Mouse (Mus musculus) thymus, postnatal 4 days (tissue): Measurements from ENCODE around the gene Cd177.
"Not testable (repeated sequence)": the region's sequence is repeated elsewhere in the genome, so short reads cannot be mapped to it uniquely, and the experiment has no call there.

Experiments
- DNase-seq: peaks from one replicate; pipeline ENCODE4 v3.0.0; 2021

Gene Cd177

DNA sequence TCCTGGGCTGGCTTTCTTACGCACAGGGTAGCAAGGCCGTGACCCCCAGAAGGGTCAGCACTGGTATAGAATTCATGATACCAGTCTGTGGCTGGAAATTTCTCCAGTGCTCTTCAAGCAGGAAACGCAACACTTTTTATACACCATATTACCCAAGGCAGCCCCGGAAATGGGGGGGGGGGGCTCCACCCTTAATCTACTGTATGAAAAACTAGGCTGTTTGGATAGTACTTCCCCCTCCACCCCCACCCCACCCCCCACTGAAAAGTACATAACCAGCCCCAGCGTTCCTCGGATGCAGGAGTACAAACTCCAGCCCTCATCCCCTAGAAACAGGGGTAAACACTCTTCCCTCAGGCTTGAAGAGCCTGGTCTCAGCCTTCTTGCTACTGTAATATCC lies at the start of gene Cd177:
TSS of gene Cd177 (minus strand) at position 101 of the 400 bp plus-strand sequence.
- no peak for DNase-seq

DNA sequence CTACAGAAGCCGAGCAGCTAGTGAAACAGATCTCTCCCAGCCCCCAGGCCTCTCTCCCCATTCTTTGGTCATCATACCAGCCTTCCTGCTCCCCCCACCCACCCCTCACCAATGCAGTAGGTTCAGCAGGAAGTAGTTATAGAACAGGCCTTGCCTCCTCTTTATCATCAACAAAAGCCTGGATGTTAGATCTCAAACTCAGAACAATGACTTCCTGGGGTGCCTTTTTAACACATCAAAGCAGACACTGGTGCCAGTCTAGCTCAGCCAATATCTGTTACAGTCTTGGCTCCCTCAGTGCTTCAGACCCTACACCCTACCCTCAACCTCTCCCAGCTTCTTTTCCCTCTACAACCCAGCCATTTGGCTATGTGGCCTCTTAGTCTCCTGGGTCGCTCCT lies 48.9 kb upstream of the Cd177 start:
- DNase-seq = no peak

DNA sequence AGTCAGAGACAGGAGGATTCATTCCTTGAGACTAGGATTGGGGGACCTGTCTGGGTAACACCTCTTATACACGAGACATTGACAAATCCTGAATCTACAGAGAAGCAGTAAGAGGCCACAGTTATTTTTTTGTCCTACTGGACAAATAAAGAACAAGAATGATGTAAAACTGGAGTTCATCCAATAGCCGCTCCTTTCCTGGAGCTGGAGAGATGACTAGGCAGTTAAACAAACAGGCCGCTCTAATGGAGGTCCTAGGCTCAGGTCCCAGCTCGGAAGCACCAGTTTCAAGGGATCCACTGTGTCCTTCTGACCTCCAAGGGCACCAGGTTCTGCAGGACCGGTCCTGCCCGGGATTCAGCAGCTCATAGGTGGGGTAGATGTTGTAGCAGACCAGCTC lies 44.7 kb upstream of the Cd177 start:
- no peak for DNase-seq

DNA sequence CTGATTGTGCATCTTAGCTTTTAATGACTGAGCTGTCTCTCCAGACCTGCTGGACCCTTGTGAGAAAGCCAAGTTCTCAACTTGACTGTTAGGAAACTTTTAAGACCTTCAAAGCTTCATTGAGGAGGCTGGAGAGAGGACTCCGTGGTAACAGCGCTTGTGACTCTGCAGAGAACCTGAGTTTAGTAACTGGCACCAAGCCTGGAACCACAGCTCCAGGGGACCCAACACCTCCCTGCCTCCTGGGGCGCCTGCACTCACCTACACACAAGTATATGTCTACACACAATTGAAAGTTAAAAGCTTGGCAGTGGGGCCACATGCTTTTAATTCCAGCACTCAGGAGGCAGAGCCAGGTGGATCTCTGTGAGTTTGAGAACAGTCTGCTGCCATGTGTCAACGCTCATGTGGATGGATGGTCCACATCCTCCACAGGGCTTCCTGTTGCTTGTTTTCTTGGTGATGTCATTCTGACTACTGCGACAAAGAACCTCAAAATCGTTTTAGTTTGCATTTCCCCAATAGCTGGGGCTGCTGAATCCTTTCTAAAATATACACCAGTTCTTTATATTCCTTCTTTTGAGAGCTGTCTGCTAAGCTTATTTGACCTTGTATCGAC lies 42.1 kb upstream of the Cd177 start:
- DNase-seq = no peak

DNA sequence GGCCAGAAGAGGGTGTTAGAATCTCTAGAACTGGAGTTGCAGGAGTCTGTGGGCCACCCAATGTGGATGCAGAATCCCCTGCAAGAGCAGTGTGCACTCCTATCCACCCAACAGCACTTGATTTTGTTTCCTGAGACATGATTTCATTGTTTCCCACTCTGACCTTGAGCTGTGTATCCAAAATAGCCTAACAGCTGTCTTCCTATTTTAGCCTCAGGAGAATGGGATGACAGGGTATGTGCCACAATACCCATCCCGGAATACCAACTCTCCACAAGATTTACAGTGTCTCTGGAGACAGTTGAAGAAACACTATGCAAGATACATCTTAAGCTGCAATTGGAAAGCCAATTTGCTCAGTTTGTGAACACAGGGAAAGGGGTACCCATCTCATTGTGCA lies 37.8 kb upstream of the Cd177 start:
- DNase-seq = no peak

DNA sequence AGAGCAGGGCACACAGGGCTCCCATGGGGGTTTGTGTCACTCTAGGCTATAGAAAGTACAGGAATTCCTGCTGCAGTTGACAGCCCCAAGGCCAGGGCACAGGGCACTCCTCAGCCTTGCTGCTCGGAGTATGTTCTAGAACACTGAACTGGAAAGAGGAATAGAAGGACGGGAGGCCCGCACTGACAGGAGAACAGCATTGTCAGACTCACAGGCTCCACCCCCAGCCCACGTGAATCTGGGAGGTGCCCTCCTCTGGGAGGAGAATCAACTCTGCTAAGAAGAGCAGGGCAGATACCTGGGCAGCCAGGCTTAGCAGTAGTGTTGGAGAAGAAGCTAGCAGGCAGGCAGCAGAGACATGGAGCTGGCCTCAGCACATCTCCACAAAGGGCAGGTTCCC lies 16.8 kb upstream of the Cd177 start, which contains the start of gene Ceacam10:
TSS of gene Ceacam10 (plus strand) at position 289 of the 400 bp plus-strand sequence.
- DNase-seq = not testable (repeated sequence)

DNA sequence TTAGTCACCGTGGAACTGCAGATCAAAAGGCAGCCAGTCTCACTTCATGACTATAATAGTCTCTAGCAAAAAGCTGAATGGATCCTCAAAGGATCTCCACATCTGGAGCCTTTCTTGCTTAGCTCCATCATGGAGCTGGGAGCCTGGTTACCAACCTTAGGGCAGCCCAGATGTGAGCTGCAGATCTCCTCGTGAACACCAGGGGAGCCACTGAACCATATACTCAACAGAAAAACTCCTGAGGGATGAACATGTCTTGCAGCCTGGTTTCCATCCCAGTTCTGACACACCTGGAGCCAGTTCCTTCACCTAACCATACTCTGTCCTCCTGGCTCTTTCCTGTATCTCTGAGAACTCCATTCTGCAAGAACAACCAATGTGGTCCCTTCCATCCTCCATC lies 16.0 kb upstream of the Cd177 start:
- no peak for DNase-seq

DNA sequence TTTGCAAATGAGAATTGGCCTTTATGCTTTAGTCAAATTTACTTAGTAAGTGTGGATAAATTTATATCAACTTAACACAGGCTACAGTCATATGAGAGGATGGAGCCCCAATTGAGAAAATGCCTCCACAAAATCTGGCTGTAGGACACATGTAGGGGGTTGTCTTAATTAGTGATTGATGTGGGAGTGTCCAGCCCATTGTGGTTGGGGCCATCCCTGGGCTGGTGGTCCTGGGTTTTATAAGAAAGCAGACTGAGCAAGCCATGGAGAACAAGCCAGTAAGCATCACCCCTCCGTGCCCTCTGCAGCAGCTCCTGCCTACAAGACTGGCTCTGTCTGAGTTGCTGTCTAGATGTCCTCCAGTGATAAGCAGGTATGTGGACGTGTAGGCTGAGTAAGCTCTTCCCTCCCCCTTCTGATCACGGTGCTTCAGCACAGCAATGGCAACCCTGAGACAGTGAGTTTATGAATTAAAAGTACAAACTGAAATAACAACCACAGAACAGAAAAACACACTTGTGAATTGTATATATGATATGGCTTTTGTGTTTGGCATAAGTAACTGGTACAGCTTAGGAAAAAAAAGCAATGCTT lies 13.9 kb upstream of the Cd177 start:
- no peak for DNase-seq

DNA sequence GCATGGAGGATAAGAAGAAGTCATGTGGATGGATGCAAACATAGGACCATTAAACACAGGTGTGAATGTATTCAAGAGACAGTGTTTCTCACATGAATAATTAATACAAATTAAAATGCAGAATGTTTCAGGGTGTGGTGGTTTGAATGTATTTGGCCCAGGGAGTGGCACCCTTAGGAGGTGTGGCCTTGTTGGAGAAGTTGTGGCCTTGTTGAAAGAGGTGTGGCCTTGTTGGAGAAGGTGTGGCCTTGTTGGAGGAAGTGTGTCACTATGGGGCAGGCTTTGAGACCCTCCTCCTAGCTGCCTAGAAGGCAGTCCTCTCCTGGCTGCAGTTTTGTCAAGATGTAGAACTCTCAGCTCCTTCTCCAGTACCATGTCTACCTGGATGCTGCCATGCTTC lies 11.2 kb upstream of the Cd177 start:
- DNase-seq = no peak

DNA sequence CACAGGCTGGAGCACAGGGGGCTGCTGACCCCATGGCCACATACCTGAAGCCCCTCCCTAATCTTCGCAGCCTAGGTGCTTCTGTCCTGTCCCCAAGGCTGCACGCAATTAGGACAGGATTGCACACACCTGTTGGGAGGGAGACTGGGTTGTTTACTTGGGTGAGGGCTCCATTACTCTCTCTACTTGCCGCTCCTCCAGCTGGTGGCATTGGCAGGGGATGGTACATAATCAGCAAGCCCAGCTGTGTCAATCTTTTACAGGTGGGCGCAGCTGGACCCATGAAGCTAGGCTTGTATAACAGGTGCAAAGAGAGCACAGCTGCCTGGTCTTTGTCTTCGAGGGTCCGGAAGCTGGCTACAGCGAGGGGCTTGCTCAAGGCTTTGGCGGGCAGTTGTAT lies 2.5 kb upstream of the Cd177 start:
- no peak for DNase-seq

DNA sequence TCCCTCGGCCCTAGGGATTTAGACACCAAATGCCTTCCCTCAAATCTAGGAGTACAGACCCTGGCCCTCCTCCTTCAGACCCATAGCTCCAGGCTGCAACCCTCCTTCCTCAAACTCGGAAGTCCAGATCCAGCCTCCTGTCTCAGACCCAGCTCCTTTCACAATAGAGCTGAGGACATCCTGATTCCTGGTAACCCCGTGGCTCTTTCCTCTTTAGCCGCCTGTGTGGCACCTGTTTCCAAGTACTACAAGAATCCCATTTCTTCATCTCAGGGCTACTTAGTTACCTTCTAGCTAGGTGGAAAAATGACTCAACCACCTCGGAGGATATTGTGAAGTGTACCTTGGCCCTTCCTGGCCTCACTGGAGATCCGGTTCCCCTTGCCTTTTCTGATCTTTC lies 1.1 kb upstream of the Cd177 start:
- no peak for DNase-seq

DNA sequence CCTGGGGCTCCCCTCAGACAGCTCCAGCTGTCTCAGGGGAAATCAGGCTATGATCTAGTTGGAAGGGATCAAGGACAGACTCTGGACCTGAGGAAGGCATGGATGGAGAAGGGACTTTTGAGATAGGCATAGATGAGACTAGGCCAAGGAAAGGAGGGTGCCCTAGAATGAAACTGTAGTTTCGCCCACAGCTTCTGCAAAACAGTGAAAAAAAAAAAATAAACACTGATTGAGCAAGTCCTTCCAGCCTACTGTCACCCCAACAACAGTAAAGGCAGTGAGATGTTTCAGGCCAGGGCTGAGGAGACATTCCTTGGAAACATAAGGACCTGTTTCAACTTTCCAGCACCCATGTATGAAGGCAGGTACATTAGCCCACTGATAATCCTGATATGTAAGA lies 1.6 kb downstream of the Cd177 start:
- no peak for DNase-seq

DNA sequence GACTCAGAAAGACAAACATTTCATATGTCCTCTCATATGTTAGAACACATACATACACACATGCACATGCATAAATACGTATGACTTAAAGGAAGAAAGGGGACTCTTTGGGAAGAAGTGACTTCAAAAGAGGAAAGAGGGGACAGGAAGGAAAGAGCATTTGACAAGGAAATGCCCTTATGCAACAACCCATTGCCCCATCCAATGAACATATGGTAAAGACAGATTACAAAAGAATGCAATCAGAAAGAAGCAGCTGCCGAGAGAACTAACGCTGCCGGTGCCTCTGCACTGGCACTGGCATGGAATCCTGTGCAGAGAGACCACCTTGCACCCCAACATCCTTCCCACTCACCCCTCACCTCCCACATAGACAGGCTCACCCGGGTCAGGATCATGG lies 6.6 kb downstream of the Cd177 start:
- DNase-seq = no peak

DNA sequence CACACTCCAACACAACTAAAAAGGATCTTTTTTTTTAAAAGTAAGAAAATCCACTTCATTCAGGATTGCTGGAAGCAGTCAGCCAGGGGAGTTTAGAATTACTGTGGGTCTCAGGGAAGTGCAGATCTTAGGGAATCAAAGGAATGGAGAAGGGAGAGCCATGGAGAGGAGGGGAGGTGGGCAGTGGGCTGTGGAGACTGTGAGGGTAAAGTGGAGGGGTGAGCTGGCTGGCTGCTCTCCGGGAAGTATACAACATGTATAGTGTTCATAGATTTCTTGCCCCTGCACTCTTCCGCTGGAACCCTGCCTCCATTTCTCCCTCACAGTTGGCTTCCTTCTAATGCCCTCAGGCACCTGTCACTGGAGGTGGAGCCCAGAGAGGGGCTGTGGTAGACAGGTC lies 8.5 kb downstream of the Cd177 start:
- DNase-seq = no peak

DNA sequence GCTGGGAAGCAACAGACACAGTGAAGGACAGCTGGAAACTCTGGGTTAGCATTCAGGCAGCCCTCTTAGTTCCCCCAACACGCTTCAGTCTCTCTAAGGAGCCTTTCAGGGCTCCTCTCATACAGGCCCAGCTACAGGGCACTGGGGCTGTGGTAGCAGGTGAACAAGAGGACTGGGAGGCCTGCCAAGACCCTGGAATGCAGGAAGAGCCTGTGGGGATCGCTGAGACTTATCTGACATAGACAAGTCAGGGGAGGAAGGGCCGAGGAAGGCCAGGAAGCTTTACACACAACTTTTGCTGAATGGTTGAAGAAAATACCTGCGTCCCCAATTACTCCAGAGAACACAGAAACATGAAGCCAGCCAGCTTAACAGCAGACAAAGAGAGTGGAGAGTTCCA lies 9.4 kb downstream of the Cd177 start:
- no peak for DNase-seq

DNA sequence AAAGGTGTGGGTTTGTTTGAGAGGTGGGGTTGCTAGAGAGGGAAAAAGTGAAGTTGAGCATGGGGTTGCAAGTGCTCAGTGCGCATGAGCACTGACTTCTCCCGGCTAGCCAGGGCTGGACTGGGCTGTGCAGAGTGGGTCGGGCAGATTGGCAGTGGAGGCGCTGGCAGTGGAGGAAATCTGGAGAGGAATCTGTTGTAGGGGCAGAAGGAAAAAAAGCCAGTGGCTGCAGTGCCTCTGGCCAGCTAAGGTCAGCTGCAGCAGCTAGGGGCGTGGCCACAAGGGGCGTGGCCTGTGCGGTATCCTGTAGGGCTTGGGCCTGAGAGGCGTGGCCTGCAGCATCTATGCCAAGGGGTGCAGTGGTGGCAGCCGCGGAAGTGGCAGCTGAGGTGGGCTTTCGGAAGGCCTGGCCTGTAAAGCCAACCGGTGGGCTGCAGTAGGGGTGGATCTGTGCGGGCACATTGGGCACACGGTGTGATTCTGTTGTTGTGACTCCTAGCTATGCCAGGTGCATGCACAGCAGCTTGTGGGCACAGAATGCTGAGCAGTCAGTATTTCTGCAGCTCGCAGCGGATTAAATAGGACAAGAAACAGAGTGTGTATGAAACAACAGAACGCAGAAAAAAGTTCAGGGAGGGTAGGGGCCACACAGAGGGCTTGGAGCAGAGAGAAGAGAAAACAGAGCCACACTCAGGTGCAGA lies 24.0 kb downstream of the Cd177 start:
- peak; percentile 31 for DNase-seq

DNA sequence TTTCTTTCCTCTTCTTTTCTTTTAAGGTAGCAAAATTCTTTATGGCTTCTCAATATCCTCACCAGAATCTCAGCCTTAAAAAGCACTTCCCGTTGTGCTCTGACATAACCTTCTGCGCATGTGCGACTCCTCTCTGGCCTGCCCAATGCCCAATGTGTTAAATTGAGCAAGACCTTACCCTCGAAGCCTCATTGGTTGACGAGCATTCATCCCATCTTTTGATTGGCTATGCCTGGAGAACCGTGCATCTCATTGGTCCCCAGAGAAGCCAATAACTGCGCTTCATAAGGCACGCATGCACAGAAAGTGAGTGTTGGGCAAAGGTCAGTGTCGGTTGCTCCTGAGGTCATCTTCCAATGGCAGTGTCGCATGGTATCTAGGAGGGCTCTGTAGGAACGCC lies 33.3 kb downstream of the Cd177 start, which contains the start of gene Gm4763:
TSS of gene Gm4763 (minus strand) at position 101 of the 400 bp plus-strand sequence.
- DNase-seq = not testable (repeated sequence)

DNA sequence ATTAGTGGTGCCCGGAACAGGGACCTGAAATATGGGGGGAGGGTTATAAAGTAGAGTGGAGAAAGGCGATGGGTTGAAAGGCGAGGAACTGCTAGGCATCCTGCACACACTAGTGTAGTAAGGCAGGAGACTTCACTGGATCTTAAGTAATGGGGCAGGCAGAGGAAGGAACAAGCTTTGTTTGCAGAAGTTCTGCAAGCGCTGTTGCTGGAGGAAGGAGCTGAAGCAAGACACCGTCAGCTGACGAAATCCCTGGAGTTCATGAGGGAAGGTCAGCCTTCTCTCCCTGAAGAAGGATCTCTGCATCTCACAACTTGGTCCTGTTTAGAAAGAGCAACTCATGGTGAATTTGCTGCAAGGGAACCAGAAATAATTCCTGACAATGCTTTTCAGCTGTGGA lies 45.1 kb downstream of the Cd177 start:
- no peak for DNase-seq

DNA sequence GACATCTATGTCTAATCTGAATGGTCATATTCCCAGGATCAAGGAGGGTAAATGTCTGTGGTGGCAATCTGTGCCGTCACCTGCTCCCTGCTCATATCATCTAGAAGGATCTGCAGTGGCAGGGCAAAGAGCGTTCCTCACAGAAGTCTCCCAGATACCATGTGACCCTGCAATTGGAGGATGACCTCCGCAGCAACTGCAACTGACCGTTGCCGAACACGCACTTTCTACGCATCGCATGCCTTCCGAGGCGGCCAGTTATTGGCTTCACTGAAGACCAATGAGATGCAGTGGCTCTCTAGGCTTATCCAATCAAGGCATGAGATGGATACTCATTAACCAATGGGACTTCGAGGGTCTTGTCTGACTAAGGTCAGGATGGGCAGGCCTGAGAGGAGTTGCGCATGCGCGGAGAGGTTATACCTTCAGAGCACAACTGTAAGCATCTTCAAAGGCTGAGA lies 51.2 kb downstream of the Cd177 start, which contains the start of gene BC049730:
TSS of gene BC049730 (plus strand) at position 411 of the 461 bp plus-strand sequence.
- DNase-seq = no peak

DNA sequence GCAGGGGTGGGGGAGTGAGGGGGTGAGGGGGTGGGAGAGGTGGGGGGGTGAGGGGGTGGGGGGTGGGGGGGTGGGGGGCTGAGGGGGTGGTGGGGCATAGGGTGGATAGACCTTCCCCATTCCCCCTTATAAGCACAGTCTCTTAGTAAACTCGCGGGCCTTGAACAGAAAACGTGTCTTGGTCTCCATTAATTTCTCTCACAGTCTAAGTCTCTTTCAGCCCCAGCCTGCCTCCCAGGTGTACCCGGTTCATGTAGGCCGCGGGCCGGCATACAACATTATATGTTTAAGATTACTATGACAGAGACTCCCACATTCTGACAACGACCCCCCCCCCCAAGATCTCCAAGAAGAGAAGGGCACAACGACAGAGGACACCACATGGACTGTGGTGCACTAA lies 57.3 kb downstream of the Cd177 start:
- not testable (repeated sequence) for DNase-seq

DNA sequence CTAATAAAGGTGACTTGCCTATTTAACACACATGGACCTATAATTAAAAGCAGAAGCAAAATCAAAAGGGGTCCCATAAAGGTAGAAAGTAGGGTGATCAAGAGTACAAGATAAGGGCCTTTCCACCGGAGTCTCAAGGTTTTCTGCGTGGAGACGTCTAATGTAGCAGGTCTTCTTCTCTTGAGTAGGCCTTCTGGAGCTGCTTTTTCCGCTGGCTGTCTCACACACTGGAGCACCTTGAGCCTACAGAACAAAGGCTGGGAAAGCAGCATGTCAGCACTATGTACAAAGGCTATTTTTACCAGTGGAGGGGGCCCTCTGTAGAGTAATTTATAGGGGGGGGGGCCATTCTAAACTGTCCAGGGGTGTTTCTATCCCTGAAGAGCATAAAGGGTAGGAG lies 62.2 kb downstream of the Cd177 start:
- DNase-seq = not testable (repeated sequence)
